Mouse (Mus musculus) midbrain, embryonic 16.5 days (tissue): ENCODE results near the gene Arl11. TPM values are rescaled to one million over a fixed set of nuclear protein-coding genes. Genes with fewer than 3 reads are reported as not detected.
"Not testable (repeated sequence)": the region's sequence is repeated elsewhere in the genome, so short reads cannot be mapped to it uniquely, and the experiment has no call there.

Source experiments
- ATAC-seq: fragments of 200-750 bp; cut with Nextera tagmentation; 2 replicates; pipeline ENCODE4 v1.8.0; 2017; ENCODE audit warnings: moderate TSS enrichment
- H3K27ac ChIP-seq: fragments of 300-500 bp; sonication (generic); 2 replicates; pipeline ENCODE4 v1.5.1; 2014; ENCODE audit warnings: mild to moderate bottlenecking, low read length, mixed read lengths
- H3K27me3 ChIP-seq: fragments of 300-500 bp; sonication (generic); 2 replicates; pipeline ENCODE4 v1.6.1; 2014; ENCODE audit warnings: low read depth, low read length, mixed read lengths; ENCODE audit not compliant: control insufficient read depth, insufficient read depth
- H3K36me3 ChIP-seq: fragments of 300-500 bp; sonication (generic); 2 replicates; pipeline ENCODE4 v1.6.1; 2014; ENCODE audit warnings: mild to moderate bottlenecking, low read length, moderate library complexity, mixed read lengths; ENCODE audit not compliant: control insufficient read depth, insufficient read depth
- H3K4me1 ChIP-seq: fragments of 300-500 bp; sonication (generic); 2 replicates; pipeline ENCODE4 v1.6.1; 2014; ENCODE audit warnings: mild to moderate bottlenecking, low read length, mixed read lengths; ENCODE audit not compliant: control insufficient read depth, insufficient read depth
- H3K4me2 ChIP-seq: fragments of 300-500 bp; sonication (generic); 2 replicates; pipeline ENCODE4 v1.6.1; 2014; ENCODE audit warnings: mild to moderate bottlenecking, low read length, mixed read lengths
- H3K4me3 ChIP-seq: fragments of 300-500 bp; sonication (generic); 2 replicates; pipeline ENCODE4 v1.5.1; 2014; ENCODE audit warnings: low read depth, mild to moderate bottlenecking, low read length, moderate library complexity, mixed read lengths
- H3K9ac ChIP-seq: fragments of 300-500 bp; sonication (generic); 2 replicates; pipeline ENCODE4 v1.6.1; 2014; ENCODE audit warnings: low read depth, low read length, mixed read lengths
- H3K9me3 ChIP-seq: fragments of 300-500 bp; sonication (generic); replicated peaks from 2 replicates; pipeline ENCODE4 v1.6.1; 2014; ENCODE audit warnings: mild to moderate bottlenecking, low read length, mixed read lengths; ENCODE audit not compliant: control insufficient read depth, poor library complexity, severe bottlenecking
- WGBS: fragments of 180-500 bp; shearing (Covaris S2); extraction: QIAGEN DNeasy Blood & Tissue Kit; methylation state at CpG from one replicate; pipeline ENCODE4 v1.1.7; 2014; 5-methylcytosine and 5-hydroxymethylcytosine counted together
- polyA plus RNA-seq: library from polyadenylated mRNA; unstranded; fragments of >200 nt; fragmentation: Nextera tagmentation; extraction: Ambion mirVana; gene quantifications from 2 replicates; pipeline ENCODE4 v1.2.1, GENCODE M21; 2015

Arl11 gene
- polyA plus RNA-seq, 1 experiment from 2014 or later: 0.64 TPM

DNA sequence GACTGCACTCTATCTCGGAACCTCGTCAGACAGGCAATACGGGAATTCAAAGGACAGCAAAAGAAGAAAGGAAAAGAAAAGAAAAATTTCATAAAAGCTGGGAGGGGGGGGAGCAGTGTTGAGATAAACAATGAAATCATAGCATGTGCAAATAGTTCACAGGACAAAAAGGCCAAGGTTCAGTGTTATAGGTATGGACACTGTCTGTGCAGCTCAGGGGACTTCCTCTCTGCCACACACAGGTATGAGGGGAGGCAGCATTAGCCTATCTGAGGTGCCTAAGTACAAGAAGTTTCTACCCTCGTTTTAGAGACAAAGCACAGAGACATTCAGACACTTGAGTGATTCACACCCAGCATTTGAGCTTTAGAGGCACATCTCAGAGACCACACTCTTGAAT is 11.6 kb downstream of the Arl11 start:
- no peak overlapping the region for H3K4me3 ChIP-seq
- H3K4me2 ChIP-seq: no peak overlapping the region
- no peak overlapping the region for H3K9ac ChIP-seq
- no peaks in the 10 kb centered on the region for H3K4me1 ChIP-seq
- peaks cover 4% of the 10 kb centered on the region; the same call in 1 of the 2 replicates for H3K9me3 ChIP-seq
- H3K27me3 ChIP-seq: no peaks in the 10 kb centered on the region
- no peak for ATAC-seq
- no peak overlapping the region for H3K27ac ChIP-seq
- no peaks in the 10 kb centered on the region for H3K36me3 ChIP-seq
- WGBS: 84% methylated on average over 4 of the region's 4 CpGs

DNA sequence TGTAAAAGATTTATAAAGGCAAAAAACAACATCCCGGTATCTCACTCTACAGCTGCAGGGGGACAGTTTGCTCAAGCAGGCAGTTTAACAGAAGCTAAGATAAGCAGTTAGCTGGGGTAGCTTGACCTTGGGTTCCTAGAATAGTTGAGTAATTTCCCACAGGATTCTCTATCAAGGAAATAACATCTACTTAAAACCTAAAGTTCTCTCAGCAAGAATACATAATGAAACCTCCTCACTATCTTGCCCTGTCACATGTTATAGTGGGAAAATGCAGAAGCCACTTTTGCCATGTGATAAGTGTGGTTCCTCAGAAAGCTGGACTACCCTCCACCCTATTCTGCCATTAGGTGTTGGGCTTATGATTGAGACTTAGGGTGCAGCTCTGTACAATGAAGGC is 13.2 kb downstream of the Arl11 start:
- no peak for ATAC-seq
- WGBS: 95% methylated on average over 1 of the region's 1 CpGs

DNA sequence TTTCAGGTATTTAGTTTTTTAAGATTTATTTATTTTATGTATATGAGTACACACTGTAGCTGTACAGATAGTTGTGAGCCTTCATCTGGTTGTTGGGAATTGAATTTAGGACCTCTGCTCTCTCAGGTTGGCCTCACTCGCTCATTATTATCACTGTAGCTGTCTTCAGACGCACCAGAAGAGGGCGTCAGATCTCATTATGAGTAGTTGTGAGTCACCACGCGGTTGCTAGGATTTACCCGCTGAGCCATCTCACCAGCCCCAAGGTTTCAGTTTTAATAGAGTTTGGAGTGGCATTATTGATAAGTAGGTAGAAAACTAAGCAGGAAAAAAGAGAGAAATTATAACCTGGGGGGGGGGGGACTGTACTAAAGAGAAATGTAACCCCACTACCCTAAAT is 17.5 kb downstream of the Arl11 start:
- not testable (repeated sequence) for H3K9ac ChIP-seq, H3K27me3 ChIP-seq, H3K36me3 ChIP-seq, H3K4me1 ChIP-seq, ATAC-seq, H3K4me3 ChIP-seq, H3K9me3 ChIP-seq, H3K27ac ChIP-seq, H3K4me2 ChIP-seq
- 19% methylated on average over 6 of the region's 6 CpGs for WGBS

More for the DNA sequence above, 13.2 kb downstream of the Arl11 start:
- H3K27ac ChIP-seq: no peak overlapping the region
- H3K4me1 ChIP-seq: no peaks in the 10 kb centered on the region
- H3K4me3 ChIP-seq: no peak overlapping the region
- no peaks in the 10 kb centered on the region for H3K36me3 ChIP-seq
- H3K9ac ChIP-seq: no peak overlapping the region
- H3K4me2 ChIP-seq: no peak overlapping the region
- H3K9me3 ChIP-seq: peaks cover 4% of the 10 kb centered on the region; the same call in 1 of the 2 replicates
- no peaks in the 10 kb centered on the region for H3K27me3 ChIP-seq

DNA sequence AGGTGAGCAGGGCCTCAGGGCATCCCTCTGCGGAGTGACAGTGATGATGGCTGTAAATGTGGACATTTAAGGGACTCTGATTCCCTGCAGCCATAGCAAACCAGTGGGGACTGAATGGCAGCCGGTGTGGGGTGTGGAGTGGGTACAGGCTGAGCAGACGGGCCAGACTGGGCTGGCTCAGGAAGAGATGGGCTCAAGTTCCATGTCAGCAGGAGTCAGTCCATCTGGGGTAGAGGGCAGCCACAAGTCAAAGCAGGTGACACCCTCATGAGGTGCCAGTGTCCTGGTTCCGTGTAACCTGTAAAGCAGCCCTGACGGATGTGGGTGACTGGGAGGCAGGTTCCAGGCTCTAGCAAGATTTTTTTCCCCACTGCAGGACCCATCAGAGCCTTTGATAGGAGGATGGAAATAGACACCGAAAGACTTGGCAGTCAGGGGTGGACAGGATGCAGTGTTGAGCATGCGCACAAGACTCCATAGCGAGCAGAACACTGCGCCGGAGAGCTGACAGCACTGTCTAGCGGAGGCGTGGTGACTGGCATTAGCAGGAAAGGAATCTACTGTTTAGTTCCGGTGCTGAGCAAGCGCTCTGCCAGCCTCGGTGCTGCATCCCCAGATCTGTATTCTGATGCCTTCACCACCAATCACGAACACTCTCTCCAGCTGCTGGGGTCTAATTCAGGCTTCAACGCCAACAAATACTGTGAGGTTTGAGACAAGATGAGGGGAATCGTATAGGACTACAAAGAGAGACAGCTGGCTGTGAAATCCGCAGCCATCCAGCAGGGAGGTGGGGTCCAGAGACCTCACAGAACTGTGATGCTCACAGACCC is 18.3 kb downstream of the Arl11 start:
- peak; percentile 88 for ATAC-seq
- H3K4me3 ChIP-seq: peak overlapping the region; percentile 6
- no peaks in the 10 kb centered on the region; the same call in 1 of the 2 replicates for H3K4me1 ChIP-seq
- H3K36me3 ChIP-seq: no peaks in the 10 kb centered on the region
- peak overlapping the region; percentile 76 for H3K27ac ChIP-seq
- no peaks in the 10 kb centered on the region for H3K27me3 ChIP-seq
- peaks cover under 1% of the 10 kb centered on the region; the same call in 1 of the 2 replicates for H3K9me3 ChIP-seq
- H3K9ac ChIP-seq: peak overlapping the region; percentile 55
- WGBS: 28% methylated on average over 19 of the region's 19 CpGs
- H3K4me2 ChIP-seq: peak overlapping the region; percentile 54

DNA sequence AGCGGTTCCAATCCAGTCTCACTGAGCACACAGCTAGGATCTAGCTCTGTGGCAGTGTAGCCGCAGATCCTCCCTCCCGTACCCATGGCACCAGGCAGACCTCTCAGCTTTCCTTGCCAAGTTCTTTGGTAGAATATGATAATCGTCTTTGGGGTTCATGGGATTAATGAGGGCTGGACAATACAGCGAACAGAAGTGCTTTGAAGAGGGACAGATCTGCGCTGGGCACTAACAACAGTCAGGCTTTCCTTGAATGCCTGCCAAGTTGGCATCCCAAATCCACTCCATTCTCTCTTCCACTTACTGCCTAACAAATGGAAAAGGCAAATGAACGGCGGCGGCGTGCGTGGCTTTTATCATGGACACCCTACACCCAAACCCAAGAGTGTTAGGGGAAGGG is 21.0 kb downstream of the Arl11 start:
- 45% methylated on average over 11 of the region's 11 CpGs for WGBS
- ATAC-seq: peak; percentile 64
- H3K4me1 ChIP-seq: no peaks in the 10 kb centered on the region; the same call in 1 of the 2 replicates
- H3K27me3 ChIP-seq: no peaks in the 10 kb centered on the region
- peak overlapping the region; percentile 51; the same call in 1 of the 2 replicates for H3K27ac ChIP-seq
- H3K4me3 ChIP-seq: no peak overlapping the region
- H3K4me2 ChIP-seq: peak overlapping the region; percentile 29; the same call in 1 of the 2 replicates
- no peaks in the 10 kb centered on the region for H3K9me3 ChIP-seq
- no peak overlapping the region for H3K9ac ChIP-seq
- no peaks in the 10 kb centered on the region for H3K36me3 ChIP-seq

DNA sequence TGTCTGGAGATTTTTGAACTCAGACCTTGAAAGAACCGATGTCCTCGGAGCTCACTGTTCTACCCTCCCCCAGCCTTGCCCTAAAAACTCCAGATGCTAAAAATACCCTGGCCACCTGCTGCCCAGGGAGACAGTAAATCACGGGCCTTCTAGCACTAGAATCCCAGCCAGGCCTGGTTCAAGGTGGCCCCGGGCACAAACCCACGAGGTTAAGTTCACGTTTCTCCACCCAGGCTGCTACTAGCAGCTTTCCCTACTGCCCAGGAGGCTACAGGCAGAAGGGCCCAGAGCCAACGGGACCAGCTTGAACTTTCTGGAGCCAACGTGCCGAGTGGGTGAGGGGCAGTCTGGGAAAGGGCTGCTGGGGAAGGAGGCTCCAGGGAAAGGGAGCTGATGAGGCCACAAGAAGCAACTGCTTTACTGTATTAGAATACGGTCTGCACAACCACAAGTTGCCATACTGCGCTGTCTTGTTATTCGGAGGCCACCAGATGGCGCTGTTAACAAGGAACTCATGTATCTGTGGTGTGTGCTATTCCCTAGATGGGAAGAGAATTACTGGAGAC is 21.5 kb downstream of the Arl11 start:
- H3K4me1 ChIP-seq: no peaks in the 10 kb centered on the region; the same call in 1 of the 2 replicates
- no peaks in the 10 kb centered on the region for H3K9me3 ChIP-seq
- H3K27ac ChIP-seq: peak overlapping the region; percentile 51
- peak overlapping the region; percentile 29; the same call in 1 of the 2 replicates for H3K4me2 ChIP-seq
- no peaks in the 10 kb centered on the region for H3K36me3 ChIP-seq
- H3K4me3 ChIP-seq: no peak overlapping the region
- no peak overlapping the region for H3K9ac ChIP-seq
- WGBS: 21% methylated on average over 13 of the region's 13 CpGs
- H3K27me3 ChIP-seq: no peaks in the 10 kb centered on the region
- peak; percentile 83 for ATAC-seq

DNA sequence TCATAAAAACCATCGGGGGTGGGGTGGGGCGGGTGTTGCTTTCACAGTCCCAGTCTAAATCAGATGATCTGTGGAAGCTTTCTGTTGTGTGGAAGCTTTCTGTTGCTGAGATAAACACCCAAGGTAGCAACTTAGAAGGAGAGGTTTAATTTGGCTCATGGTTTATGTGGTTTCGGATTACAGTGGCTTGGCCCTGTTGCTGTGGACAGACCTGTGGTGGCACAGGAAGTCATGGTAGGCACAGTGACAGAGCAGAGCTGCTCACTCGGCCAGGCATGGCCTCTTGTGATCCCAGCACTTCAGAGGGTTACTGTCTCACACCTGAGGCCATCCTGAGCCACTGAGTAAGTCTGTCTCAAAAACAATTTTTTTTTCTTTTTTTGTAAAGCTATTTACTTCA is 29.8 kb downstream of the Arl11 start:
- Histone ChIP-seq H3K27ac (no peak overlapping the region), H3K4me2 (no peak overlapping the region), H3K27me3 (no peaks in the 10 kb centered on the region), H3K4me1 (no peaks in the 10 kb centered on the region), H3K9ac (no peak overlapping the region), H3K9me3 (no peaks in the 10 kb centered on the region), H3K4me3 (no peak overlapping the region), H3K36me3 (no peaks in the 10 kb centered on the region)
- ATAC-seq: no peak
- 89% methylated on average over 4 of the region's 4 CpGs for WGBS

DNA sequence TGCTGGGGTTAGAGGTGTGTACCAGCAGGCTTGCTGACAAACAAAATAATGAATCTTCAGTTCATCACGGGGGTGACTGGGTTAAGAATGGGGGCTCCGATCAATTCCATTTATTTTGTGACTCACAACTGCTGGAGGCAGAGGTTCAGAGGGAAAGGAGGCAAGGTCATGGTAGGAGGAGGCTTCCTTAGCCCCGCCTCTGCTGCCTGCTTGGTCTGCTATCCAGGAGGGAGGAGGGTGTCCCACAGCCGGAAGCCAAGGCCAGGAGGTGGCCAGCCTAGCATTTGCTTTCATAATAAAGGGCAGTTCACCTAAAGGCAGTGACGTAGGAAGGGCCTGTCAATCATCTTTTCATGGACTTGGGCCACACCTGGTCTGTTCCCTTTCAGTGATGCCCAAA is 35.0 kb downstream of the Arl11 start:
- ATAC-seq: no peak
- no peaks in the 10 kb centered on the region for H3K36me3 ChIP-seq
- no peak overlapping the region for H3K27ac ChIP-seq
- H3K4me2 ChIP-seq: no peak overlapping the region
- WGBS: 80% methylated on average over 5 of the region's 5 CpGs
- H3K4me3 ChIP-seq: no peak overlapping the region
- H3K9me3 ChIP-seq: no peaks in the 10 kb centered on the region
- H3K4me1 ChIP-seq: no peaks in the 10 kb centered on the region
- no peak overlapping the region for H3K9ac ChIP-seq
- no peaks in the 10 kb centered on the region for H3K27me3 ChIP-seq
